Mouse (Mus musculus) bone marrow, adult 2 months (tissue): ENCODE data around the gene Maml3. TPM values are rescaled to one million over a fixed set of nuclear protein-coding genes. Genes with fewer than 3 reads are reported as not detected.
A peak's percentile ranks its signal among the peaks of the same experiment; 100 is the strongest.

Experiments used
- H3K27ac ChIP-seq: fragments of 200-500 bp; 2 replicates; pipeline ENCODE4 v1.5.1; 2012; ENCODE audit warnings: low read depth, mild to moderate bottlenecking, control low read depth, inconsistent platforms, low read length; ENCODE audit not compliant: control insufficient read depth, poor library complexity, insufficient read depth
- H3K4me1 ChIP-seq: fragments of 200-500 bp; 2 replicates; pipeline ENCODE4 v1.6.1; 2011; ENCODE audit warnings: low read length; ENCODE audit not compliant: control insufficient read depth, insufficient read depth
- H3K4me3 ChIP-seq: fragments of 200-500 bp; replicated peaks from 2 replicates; pipeline ENCODE3; 2011; ENCODE audit warnings: mild to moderate bottlenecking, low read depth, low read length, control low read depth; ENCODE audit not compliant: control insufficient read depth
- CTCF ChIP-seq: fragments of 200-500 bp; IDR thresholded peaks from 2 replicates; pipeline ENCODE4 v1.5.1; 2011; ENCODE audit warnings: low read length, control low read depth; ENCODE audit not compliant: control insufficient read depth, insufficient read depth
- POLR2A ChIP-seq: fragments of 200-500 bp; IDR thresholded peaks from 2 replicates; pipeline ENCODE4 v1.6.1; 2011; ENCODE audit warnings: low read depth, mild to moderate bottlenecking, control low read depth, low read length, borderline replicate concordance; ENCODE audit not compliant: control insufficient read depth
- WGBS: fragments of 180-500 bp; shearing (Covaris S2); methylation state at CpG from one replicate; pipeline ENCODE4 v1.1.7; 2018; 5-methylcytosine and 5-hydroxymethylcytosine counted together
- polyA plus RNA-seq: library from polyadenylated mRNA; stranded (reverse); fragments of >200 nt; gene quantifications from 2 replicates; pipeline ENCODE4 v1.2.4, GENCODE M21; 2011; ENCODE audit warnings: low replicate concordance; ENCODE audit not compliant: missing spikeins, insufficient read depth, insufficient read length

Gene Maml3
- polyA plus RNA-seq, 1 experiment = 4.9 TPM

DNA sequence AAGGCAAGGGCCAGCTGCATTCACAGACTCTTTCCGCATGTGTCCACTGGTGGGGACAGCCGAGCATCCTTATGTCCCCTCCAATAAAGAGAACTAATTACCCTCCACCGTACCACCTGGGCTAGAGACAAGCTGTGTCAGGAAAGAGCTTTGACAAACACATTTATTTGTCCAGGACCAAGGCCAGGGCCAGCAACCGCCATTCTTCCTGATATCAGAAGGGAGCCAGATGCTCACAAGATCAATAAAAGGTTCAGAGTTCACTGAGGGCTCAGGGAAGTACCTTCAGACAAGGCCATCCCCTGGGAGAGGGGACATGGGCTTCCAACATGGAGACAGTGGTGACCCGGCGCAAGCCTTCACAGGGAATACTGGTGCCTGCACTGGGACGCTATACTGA lies 294.1 kb downstream of the Maml3 start:
- WGBS = 90% methylated on average over 7 of the region's 7 CpGs
- H3K27ac ChIP-seq = no peak overlapping the region
- no peak for TF ChIP-seq CTCF
- TF ChIP-seq POLR2A = no peak

DNA sequence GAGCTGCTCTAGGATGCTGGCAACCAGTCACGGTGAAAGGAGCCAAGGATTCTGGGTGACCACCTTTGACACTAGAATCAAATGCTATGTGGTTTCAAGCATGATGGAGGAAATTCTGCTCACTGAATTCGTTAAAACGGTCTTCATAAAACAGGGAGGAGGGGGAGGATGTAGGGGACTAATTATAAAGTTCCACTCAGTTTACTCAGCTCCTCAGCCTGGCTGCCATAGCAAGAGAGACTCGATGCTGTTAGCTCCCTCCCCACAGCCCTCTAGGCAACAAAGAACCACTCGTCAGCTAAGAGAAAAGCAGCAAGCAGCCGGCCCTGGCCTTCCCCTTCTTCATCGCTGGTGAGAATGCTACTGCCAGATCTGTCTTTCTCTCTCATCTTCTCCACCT lies 295.1 kb downstream of the Maml3 start:
- TF ChIP-seq POLR2A = no peak
- no peak overlapping the region for H3K4me3 ChIP-seq
- no peak overlapping the region for H3K27ac ChIP-seq
- no peaks in the 10 kb centered on the region for H3K4me1 ChIP-seq
- WGBS = 80% methylated on average over 7 of the region's 7 CpGs

More for the DNA sequence above, 294.1 kb downstream of the Maml3 start:
- Histone ChIP-seq H3K4me1 (no peaks in the 10 kb centered on the region), H3K4me3 (no peak overlapping the region)

DNA sequence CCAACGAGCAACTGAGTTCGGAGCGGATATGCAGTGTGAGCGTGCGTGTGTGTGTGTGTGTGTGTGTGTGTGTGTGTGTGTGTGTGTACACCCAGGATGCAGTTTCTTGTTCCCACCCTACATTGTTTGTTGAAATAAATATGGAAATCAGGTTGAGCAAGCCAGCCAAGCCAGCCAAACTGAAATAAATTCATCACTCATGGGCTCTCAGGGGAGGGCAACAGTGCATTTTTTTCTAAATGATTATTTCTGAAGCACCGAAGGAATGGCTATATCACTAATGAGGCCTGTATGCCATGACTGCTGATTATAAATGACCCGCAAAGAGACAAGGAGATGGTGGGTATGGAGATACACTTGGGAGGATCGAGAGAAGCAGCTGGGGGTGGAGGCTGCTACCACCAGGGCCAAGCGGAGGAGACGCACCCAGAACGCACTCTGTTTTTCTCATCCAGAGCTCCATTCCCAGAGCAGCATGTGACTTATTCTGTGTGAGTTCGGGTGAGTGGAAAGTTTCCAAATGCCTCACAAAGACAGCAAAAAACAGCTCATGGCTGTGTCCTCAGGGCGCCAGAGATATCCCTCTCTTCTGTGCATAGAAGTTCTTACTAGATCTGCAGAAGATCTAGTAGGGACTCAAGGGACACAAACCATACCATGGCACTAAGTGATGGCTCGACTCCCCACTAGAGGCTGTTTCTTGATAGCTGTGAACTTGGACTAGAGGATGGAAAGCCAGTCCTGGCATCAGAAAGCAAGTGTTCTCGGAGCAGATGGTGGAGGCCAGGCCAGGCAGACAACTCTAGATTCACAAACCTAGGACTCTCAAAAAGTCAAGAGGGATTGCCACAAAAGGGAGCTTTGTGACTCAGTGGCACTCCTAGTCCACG lies 296.6 kb downstream of the Maml3 start:
- 87% methylated on average over 16 of the region's 16 CpGs for WGBS
- H3K4me1 ChIP-seq = no peaks in the 10 kb centered on the region
- TF ChIP-seq POLR2A = no peak
- TF ChIP-seq CTCF = no peak
- no peak overlapping the region for H3K27ac ChIP-seq
- no peak overlapping the region for H3K4me3 ChIP-seq

DNA sequence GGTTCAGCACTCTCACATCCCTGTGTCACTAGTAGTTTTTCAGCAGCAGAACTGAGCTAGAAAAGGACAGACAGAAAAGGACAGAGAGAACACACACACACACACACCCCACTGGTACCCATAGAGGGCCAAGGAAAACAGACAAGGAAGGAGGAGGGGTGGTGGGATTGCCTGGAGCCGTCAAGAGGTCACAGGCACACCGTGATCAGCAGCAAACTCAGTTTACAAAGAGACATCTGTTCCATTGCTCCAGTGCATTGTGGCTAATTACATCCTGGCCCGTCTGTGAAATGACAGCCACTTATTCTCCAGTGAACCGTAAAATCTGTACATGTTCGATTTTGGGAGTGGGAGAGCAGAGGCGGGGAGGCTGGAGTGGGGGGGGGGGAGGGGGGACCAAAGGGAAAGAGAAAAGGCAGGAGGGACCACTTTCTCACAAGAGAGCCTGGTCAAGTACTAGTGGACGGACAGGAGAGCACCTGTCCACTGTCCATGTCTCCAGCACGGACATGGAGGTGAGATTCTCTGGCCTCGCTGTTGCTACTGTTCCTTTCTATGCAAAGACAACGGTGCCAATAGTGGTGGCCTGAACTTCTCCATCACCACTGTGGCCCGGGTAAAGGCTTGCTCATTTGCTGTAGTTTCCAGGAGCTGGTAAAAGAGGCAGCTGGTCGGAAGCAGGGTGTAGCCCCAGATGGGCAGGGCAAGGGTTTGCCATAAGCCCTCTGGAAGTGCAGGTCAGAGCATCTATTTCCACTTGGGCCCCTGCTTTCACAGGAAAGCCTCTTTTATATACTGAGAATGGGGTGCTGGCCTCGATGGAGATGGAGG lies 299.2 kb downstream of the Maml3 start:
- TF ChIP-seq POLR2A (no peak), CTCF (no peak)
- Histone ChIP-seq H3K4me1 (no peaks in the 10 kb centered on the region), H3K27ac (no peak overlapping the region), H3K4me3 (no peak overlapping the region)
- 76% methylated on average over 13 of the region's 13 CpGs for WGBS

DNA sequence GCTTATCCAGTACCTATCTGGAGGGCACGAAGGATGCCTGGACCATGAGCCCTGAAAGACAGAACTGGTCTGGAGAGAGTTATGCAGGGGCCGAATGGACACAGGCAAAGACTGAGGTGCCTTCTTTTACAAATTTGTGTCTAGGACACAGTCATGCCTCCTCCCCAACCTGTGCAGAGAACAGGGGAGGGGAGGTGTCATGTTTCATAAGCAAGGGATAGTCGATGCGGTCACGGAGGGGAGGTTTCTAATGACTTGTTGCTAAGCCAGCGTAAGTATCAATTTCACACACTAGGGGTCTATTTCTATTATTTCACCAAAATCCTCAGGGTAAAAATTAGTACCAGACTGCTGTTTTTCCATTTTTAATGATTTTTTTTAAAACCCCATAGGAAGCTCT lies 301.0 kb downstream of the Maml3 start:
- 92% methylated on average over 6 of the region's 6 CpGs for WGBS
- TF ChIP-seq POLR2A = no peak
- H3K4me1 ChIP-seq = no peaks in the 10 kb centered on the region
- H3K4me3 ChIP-seq = no peak overlapping the region
- H3K27ac ChIP-seq = no peak overlapping the region

DNA sequence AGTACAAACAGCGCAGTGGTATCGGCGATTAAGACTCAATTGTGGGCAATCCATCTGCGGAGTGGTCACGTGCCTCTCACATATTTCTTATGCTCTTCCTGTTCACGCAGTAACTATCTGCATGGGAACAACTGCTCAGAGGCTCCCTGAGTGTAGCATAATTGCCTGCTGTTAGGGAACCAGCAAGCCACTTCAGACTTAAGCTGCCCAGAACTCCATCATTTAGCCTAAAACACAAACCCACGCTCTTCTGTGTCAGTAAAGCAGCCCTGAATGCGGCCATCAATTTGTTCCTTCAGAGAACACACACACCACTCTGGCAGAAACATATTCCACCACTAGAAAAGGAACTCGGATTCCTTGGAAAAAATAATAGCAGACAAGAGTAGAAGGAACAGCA lies 305.2 kb downstream of the Maml3 start:
- H3K4me1 ChIP-seq = peaks cover 1% of the 10 kb centered on the region; the same call in 1 of the 2 replicates
- H3K4me3 ChIP-seq = no peak overlapping the region
- no peak overlapping the region for H3K27ac ChIP-seq
- 87% methylated on average over 9 of the region's 9 CpGs for WGBS
- TF ChIP-seq CTCF = no peak
- TF ChIP-seq POLR2A = no peak

DNA sequence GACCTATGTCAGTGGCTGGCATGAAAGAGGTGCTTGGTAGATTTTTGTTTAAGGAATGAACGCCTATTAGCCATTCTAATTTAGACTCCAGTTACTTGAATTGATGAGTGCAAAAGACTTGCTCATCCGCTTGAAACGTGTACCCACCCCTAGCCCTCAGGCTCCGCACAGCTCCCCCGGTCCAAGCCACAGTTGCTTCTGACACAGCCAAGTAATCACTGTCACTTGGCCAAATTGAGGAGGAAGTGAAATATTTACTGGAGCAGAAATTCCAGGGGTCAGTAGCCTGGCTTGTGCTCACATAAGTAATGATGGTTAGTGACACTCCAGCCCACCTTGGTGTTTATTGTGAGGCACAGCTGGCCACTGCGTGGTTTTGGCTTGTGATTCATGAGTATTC lies 308.0 kb downstream of the Maml3 start:
- no peak for TF ChIP-seq CTCF
- no peak overlapping the region for H3K27ac ChIP-seq
- WGBS = 43% methylated on average over 6 of the region's 6 CpGs
- peaks cover 1% of the 10 kb centered on the region; the same call in 1 of the 2 replicates for H3K4me1 ChIP-seq
- no peak overlapping the region for H3K4me3 ChIP-seq

DNA sequence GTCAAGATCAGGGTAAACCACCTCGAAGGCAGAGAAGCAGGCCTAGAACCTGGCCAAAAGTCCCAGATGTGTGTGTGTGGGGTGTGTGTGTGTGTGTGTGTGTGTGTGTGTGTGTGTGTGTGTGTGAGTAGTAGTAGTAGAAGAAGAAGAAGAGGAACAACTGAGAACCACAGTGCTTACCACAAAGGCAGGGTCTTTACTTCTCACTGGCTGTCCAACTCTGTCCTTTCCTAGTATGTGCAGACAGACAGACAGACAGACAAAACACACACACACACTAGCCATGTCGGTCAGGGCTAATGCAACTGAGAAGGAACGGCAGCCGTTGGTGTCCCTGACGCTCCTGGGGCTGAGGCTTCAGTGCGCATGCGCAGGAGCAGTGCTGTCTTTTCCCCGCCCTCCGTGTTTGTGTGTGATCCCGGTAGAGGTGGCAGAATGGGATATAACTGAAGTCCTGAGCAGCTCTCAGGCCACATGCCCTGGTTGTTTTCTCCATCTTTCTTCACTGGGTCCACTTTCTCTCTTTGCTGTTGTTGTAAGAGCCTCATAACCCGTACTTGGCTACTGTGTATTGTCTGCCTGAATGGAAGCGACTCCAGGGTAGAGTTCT lies 308.6 kb downstream of the Maml3 start:
- WGBS = 47% methylated on average over 12 of the region's 12 CpGs
- no peak overlapping the region for H3K27ac ChIP-seq
- TF ChIP-seq CTCF (no peak), POLR2A (no peak)
- peak overlapping the region; percentile 50 for H3K4me3 ChIP-seq
- H3K4me1 ChIP-seq = peaks cover 1% of the 10 kb centered on the region; the same call in 1 of the 2 replicates
